Mouse (Mus musculus): ENCODE results near the gene Tmem233. TPM values are rescaled to one million over a fixed set of nuclear protein-coding genes. Genes with fewer than 3 reads are reported as not detected.

Gene Tmem233
- total and polyA plus RNA-seq, 3 experiments: not detected

- no peaks in the 10 kb centered on the region for H3K27me3 ChIP-seq (ENCODE audit: control insufficient read depth, insufficient read depth, low read length)
- peaks cover 10% of the 10 kb centered on the region for H3K4me1 ChIP-seq (ENCODE audit: control insufficient read depth, insufficient read depth, low read length)
- no peak for DNase-seq
- H3K79me2 ChIP-seq (replicated peaks; ENCODE audit: control insufficient read depth, insufficient read depth, low read length): no peaks in the 10 kb centered on the region
- 77% methylated on average over 5 of the region's 5 CpGs for WGBS
- H3K36me3 ChIP-seq (ENCODE audit: control insufficient read depth, insufficient read depth, low read length): peaks cover 10% of the 10 kb centered on the region
- H3K27ac ChIP-seq: no peak overlapping the region
- TF ChIP-seq CTCF (IDR thresholded peaks at IDR 0.05) (no peak), POLR2A (IDR thresholded peaks at IDR 0.05; ENCODE audit: insufficient read depth, low read depth, low read length) (no peak), EP300 (IDR thresholded peaks at IDR 0.05; ENCODE audit: insufficient read depth, low read depth, low read length) (no peak)
- no peak overlapping the region for H3K9ac ChIP-seq (ENCODE audit: low read depth, low read length)
- intact Hi-C loops (cut with DNase I): no loop called here
- no peak overlapping the region for H3K4me3 ChIP-seq
Measured at GRCm38 (mm10) chr5:116016542-116016941, 66.5 kb downstream of the Tmem233 start.

- intact Hi-C loops (cut with DNase I): no loop called here
- DNase-seq: no peak
- 0 out of 2 replicates have a peak, but pooled peaks cover 2% of the 10 kb centered on the region for H3K36me3 ChIP-seq (ENCODE audit: control insufficient read depth, insufficient read depth, low read length)
- H3K27me3 ChIP-seq (ENCODE audit: control insufficient read depth, insufficient read depth, low read length): no peaks in the 10 kb centered on the region
- no peak for TF ChIP-seq POLR2A (IDR thresholded peaks at IDR 0.05; ENCODE audit: insufficient read depth, low read depth, low read length)
- TF ChIP-seq EP300 (IDR thresholded peaks at IDR 0.05; ENCODE audit: insufficient read depth, low read depth, low read length): no peak
- TF ChIP-seq CTCF (IDR thresholded peaks at IDR 0.05): no peak
- WGBS: 94% methylated on average over 11 of the region's 11 CpGs
- no peak overlapping the region for H3K4me3 ChIP-seq
- no peaks in the 10 kb centered on the region for H3K79me2 ChIP-seq (replicated peaks; ENCODE audit: control insufficient read depth, insufficient read depth, low read length)
- H3K4me1 ChIP-seq (ENCODE audit: control insufficient read depth, insufficient read depth, low read length): peaks cover 4% of the 10 kb centered on the region
- no peak overlapping the region for H3K27ac ChIP-seq
- no peak overlapping the region for H3K9ac ChIP-seq (ENCODE audit: low read depth, low read length)
Measured at GRCm38 (mm10) chr5:116014237-116014636, 68.8 kb downstream of the Tmem233 start.

DNA sequence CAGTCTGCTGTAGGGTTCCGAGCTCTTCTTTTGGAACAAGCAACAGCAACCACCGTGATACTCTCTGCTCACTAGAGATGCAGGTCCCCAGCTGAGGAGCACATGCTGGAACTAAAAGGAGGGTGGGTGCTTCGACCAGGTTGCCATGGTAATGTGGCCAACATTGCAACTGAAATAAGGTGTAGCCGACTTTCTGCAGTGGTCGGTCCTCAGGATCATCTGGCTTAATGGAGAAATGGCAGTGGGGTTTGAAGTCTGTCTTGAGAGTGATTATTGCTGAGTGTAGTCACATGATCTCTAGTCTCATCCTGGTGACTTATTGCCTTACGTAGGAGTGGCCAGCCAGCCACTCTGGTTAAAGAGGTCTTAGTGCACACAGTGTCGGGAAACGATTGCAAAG, 69.2 kb downstream of the Tmem233 start:
- TF ChIP-seq CTCF (IDR thresholded peaks at IDR 0.05): no peak
- Histone ChIP-seq H3K36me3 (ENCODE audit: control insufficient read depth, insufficient read depth, low read length) (0 out of 2 replicates have a peak, but pooled peaks cover 2% of the 10 kb centered on the region), H3K4me3 (no peak overlapping the region), H3K27ac (no peak overlapping the region), H3K4me1 (ENCODE audit: control insufficient read depth, insufficient read depth, low read length) (peaks cover under 1% of the 10 kb centered on the region), H3K9ac (ENCODE audit: low read depth, low read length) (no peak overlapping the region), H3K27me3 (ENCODE audit: control insufficient read depth, insufficient read depth, low read length) (no peaks in the 10 kb centered on the region), H3K79me2 (replicated peaks; ENCODE audit: control insufficient read depth, insufficient read depth, low read length) (no peaks in the 10 kb centered on the region)
- DNase-seq: no peak
- WGBS: 82% methylated on average over 8 of the region's 8 CpGs
- intact Hi-C loops (cut with DNase I): no loop called here

DNA sequence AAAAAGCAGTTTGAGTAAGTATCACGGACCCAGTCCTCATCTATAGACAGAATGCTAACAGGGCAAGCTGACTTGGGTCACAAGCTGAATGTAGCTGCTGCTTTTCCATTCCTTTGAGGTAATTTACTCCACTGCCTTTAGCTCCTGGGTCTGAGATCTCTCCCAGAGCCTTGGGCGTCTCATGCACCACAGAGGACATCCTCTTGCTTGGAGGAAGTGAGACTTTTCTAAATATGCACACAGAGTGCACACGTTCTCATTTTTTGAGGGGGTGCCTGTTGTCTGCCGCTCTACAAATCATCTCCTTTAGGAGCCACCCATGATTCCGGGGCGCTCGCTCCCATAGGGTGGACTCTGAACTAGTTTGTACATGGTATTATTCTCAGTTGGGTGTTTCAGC, 70.5 kb downstream of the Tmem233 start:
- Histone ChIP-seq H3K4me3 (no peak overlapping the region), H3K9ac (ENCODE audit: low read depth, low read length) (no peak overlapping the region), H3K27me3 (ENCODE audit: control insufficient read depth, insufficient read depth, low read length) (no peaks in the 10 kb centered on the region), H3K79me2 (replicated peaks; ENCODE audit: control insufficient read depth, insufficient read depth, low read length) (no peaks in the 10 kb centered on the region), H3K4me1 (ENCODE audit: control insufficient read depth, insufficient read depth, low read length) (no peaks in the 10 kb centered on the region), H3K36me3 (ENCODE audit: control insufficient read depth, insufficient read depth, low read length) (no peaks in the 10 kb centered on the region), H3K27ac (no peak overlapping the region)
- no peak for TF ChIP-seq EP300 (IDR thresholded peaks at IDR 0.05; ENCODE audit: insufficient read depth, low read depth, low read length)
- no peak for TF ChIP-seq CTCF (IDR thresholded peaks at IDR 0.05)
- no peak for DNase-seq
- intact Hi-C loops (cut with DNase I): no loop called here
- WGBS: 82% methylated on average over 7 of the region's 7 CpGs

- no peaks in the 10 kb centered on the region for H3K27me3 ChIP-seq (ENCODE audit: control insufficient read depth, insufficient read depth, low read length)
- TF ChIP-seq CTCF (IDR thresholded peaks at IDR 0.05) (no peak), EP300 (IDR thresholded peaks at IDR 0.05; ENCODE audit: insufficient read depth, low read depth, low read length) (no peak), POLR2A (IDR thresholded peaks at IDR 0.05; ENCODE audit: insufficient read depth, low read depth, low read length) (no peak)
- H3K9ac ChIP-seq (ENCODE audit: low read depth, low read length): no peak overlapping the region
- no peak overlapping the region for H3K27ac ChIP-seq
- DNase-seq: no peak
- H3K79me2 ChIP-seq (replicated peaks; ENCODE audit: control insufficient read depth, insufficient read depth, low read length): no peaks in the 10 kb centered on the region
- no peaks in the 10 kb centered on the region for H3K36me3 ChIP-seq (ENCODE audit: control insufficient read depth, insufficient read depth, low read length)
- WGBS: 87% methylated on average over 7 of the region's 7 CpGs
- no peak overlapping the region for H3K4me3 ChIP-seq
- no peaks in the 10 kb centered on the region for H3K4me1 ChIP-seq (ENCODE audit: control insufficient read depth, insufficient read depth, low read length)
- intact Hi-C loops (cut with DNase I): no loop called here
Measured at GRCm38 (mm10) chr5:116011700-116012099, 71.3 kb downstream of the Tmem233 start.

- no peaks in the 10 kb centered on the region for H3K27me3 ChIP-seq (ENCODE audit: control insufficient read depth, insufficient read depth, low read length)
- H3K27ac ChIP-seq: no peak overlapping the region
- intact Hi-C loops (cut with DNase I): no loop called here
- WGBS: 76% methylated on average over 2 of the region's 2 CpGs
- TF ChIP-seq CTCF (IDR thresholded peaks at IDR 0.05) (no peak), POLR2A (IDR thresholded peaks at IDR 0.05; ENCODE audit: insufficient read depth, low read depth, low read length) (no peak), EP300 (IDR thresholded peaks at IDR 0.05; ENCODE audit: insufficient read depth, low read depth, low read length) (no peak)
- no peaks in the 10 kb centered on the region for H3K36me3 ChIP-seq (ENCODE audit: control insufficient read depth, insufficient read depth, low read length)
- H3K4me3 ChIP-seq: no peak overlapping the region
- no peak overlapping the region for H3K9ac ChIP-seq (ENCODE audit: low read depth, low read length)
- DNase-seq: no peak
- H3K79me2 ChIP-seq (replicated peaks; ENCODE audit: control insufficient read depth, insufficient read depth, low read length): no peaks in the 10 kb centered on the region
- no peaks in the 10 kb centered on the region for H3K4me1 ChIP-seq (ENCODE audit: control insufficient read depth, insufficient read depth, low read length)
Measured at GRCm38 (mm10) chr5:116009884-116010627, 73.0 kb downstream of the Tmem233 start.

Data from heart, adult 2 months (tissue).